Comparison of ENCODE assay signal across 16 mouse cellular contexts in the genomic region with DNA sequence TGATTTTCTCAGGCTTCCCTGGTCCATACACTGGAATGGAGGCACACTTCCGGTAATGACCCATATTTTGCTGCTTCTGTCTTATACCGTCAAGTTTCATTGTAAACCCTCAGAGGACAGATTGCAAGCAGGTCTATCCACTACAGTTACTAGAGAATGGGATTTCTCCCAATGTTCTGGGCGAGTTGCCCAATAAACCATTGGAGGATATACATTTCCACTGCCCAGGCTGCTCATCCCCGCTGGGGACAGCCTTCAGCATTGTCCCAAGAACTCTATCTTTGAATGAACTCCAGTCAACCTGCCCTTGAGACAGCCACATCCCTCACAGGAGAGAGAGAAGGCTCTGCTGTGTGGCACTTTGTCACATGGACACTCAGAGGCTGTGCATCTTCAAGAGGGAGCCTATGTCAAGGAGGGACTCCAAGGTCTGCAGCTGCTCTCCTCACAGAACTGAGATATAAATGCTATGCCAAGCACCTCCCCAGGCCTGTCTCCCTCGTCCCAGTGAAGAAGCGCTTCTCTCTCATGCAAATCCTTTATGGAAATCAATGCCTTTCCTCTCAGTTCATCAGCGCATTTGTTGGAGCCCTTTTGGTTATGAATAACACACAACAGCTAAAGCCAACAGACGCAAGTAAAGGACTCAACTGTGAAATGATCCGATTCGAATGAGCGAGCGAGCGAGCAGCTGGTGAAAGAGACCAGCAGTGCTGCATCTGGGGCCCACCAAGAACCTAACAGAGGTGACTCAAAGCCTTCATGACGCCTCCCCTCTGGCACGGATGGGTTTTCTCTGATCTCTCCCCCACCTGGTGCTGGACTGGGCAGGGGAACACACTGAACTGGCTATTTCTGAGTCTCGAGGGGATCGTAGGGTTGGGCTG. TPM values are rescaled to one million over a fixed set of nuclear protein-coding genes. Genes with fewer than 3 reads are reported as not detected.
DNase-seq lines count a peak whose midpoint lies in the region; ATAC-seq and TF ChIP-seq lines count a peak whose summit lies in the region.
"Had no signal": no experiment of that assay in that cellular context is flagged by ENCODE, and none has a peak within 500 bp of the region (broad histone marks: within the 10 kb centered on the region; RNA-seq: fewer than 3 reads in every experiment).

No protein-coding gene starts in this region.

- H3K9ac ChIP-seq in midbrain, embryonic 15.5 days, result no peak overlapping the region
- no peak overlapping the region for H3K9ac ChIP-seq in midbrain, embryonic 14.5 days (replicated peaks; ENCODE audit: low read length)
- H3K9ac ChIP-seq in liver, postnatal 0 days (replicated peaks), result no peak overlapping the region
- H3K9ac ChIP-seq: limb, embryonic 12.5 days had no signal

- no peak for TF ChIP-seq POLR2A in thymus, adult 2 months (IDR thresholded peaks at IDR 0.05; ENCODE audit: control insufficient read depth, extremely low read depth, insufficient read depth, low read length, poor library complexity)

- no peak overlapping the region for H3K4me2 ChIP-seq in midbrain, embryonic 15.5 days
- no peak overlapping the region for H3K4me2 ChIP-seq in midbrain, embryonic 14.5 days (ENCODE audit: low read length)
- no peak overlapping the region for H3K4me2 ChIP-seq in liver, postnatal 0 days (ENCODE audit: low read depth, low read length)
- H3K4me2 ChIP-seq: limb, embryonic 12.5 days had no signal

- no peak for DNase-seq in midbrain, embryonic 10.5 days (ENCODE audit: low spot score)
- peak; percentile 29 to 42 for DNase-seq in cerebellum, adult 18-20 months
- DNase-seq in embryonic facial prominence, embryonic 10.5 days (ENCODE audit: low spot score), result peak; percentile 7
- DNase-seq in midbrain, embryonic 14.5 days, result no peak
- DNase-seq in thymus, adult 2 months, result no peak
- no peak for DNase-seq in gastrocnemius, postnatal 25 days
- no peak for DNase-seq in liver, postnatal 0 days
- DNase-seq: kidney, postnatal 10 days; lung, postnatal 36 days; thymus, postnatal 25 days had no signal

- H3K27ac ChIP-seq in midbrain, embryonic 10.5 days (replicated peaks), result peak overlapping the region; percentile 19
- H3K27ac ChIP-seq in midbrain, embryonic 15.5 days, result no peak overlapping the region
- H3K27ac ChIP-seq in embryonic facial prominence, embryonic 10.5 days (replicated peaks), result no peak overlapping the region
- H3K27ac ChIP-seq in midbrain, embryonic 14.5 days (replicated peaks; ENCODE audit: low read depth, low read length), result peak overlapping the region; percentile 1; the same call in 1 of the 2 replicates
- H3K27ac ChIP-seq in thymus, adult 2 months (ENCODE audit: control insufficient read depth, insufficient read depth, low read length), result no peak overlapping the region
- H3K27ac ChIP-seq in liver, postnatal 0 days (ENCODE audit: low read depth), result no peak overlapping the region
- H3K27ac ChIP-seq: limb, embryonic 12.5 days had no signal

- H3K4me3 ChIP-seq in midbrain, embryonic 10.5 days, result no peak overlapping the region
- H3K4me3 ChIP-seq in midbrain, embryonic 15.5 days, result no peak overlapping the region
- H3K4me3 ChIP-seq in embryonic facial prominence, embryonic 10.5 days, result no peak overlapping the region
- no peak overlapping the region for H3K4me3 ChIP-seq in midbrain, embryonic 14.5 days (replicated peaks; ENCODE audit: low read depth, low read length)
- no peak overlapping the region for H3K4me3 ChIP-seq in thymus, adult 2 months (ENCODE audit: control insufficient read depth, insufficient read depth, low read length)
- no peak overlapping the region for H3K4me3 ChIP-seq in liver, postnatal 0 days (ENCODE audit: low read depth, low read length)
- H3K4me3 ChIP-seq: limb, embryonic 12.5 days had no signal

- TF ChIP-seq CTCF in thymus, adult 2 months (IDR thresholded peaks at IDR 0.05; ENCODE audit: borderline replicate concordance, control insufficient read depth, extremely low read depth, insufficient read depth, low read length, poor library complexity), result no peak
- no peak for TF ChIP-seq CTCF in liver, postnatal 0 days (IDR thresholded peaks at IDR 0.05; ENCODE audit: low read depth)

- ATAC-seq in midbrain, embryonic 15.5 days (replicated peaks), result no peak
- ATAC-seq in midbrain, embryonic 14.5 days (ENCODE audit: low FRiP score, low TSS enrichment), result no peak
- no peak for ATAC-seq in liver, postnatal 0 days

- no peaks in the 10 kb centered on the region for H3K36me3 ChIP-seq in midbrain, embryonic 10.5 days
- no peaks in the 10 kb centered on the region for H3K36me3 ChIP-seq in midbrain, embryonic 15.5 days (replicated peaks)
- H3K36me3 ChIP-seq in embryonic facial prominence, embryonic 10.5 days (replicated peaks), result no peaks in the 10 kb centered on the region
- no peaks in the 10 kb centered on the region for H3K36me3 ChIP-seq in midbrain, embryonic 14.5 days (ENCODE audit: control insufficient read depth, insufficient read depth, low read length)
- no peaks in the 10 kb centered on the region for H3K36me3 ChIP-seq in thymus, adult 2 months (ENCODE audit: control insufficient read depth, insufficient read depth, low read length)
- no peaks in the 10 kb centered on the region for H3K36me3 ChIP-seq in liver, postnatal 0 days (replicated peaks; ENCODE audit: insufficient read depth, low read length)
- H3K36me3 ChIP-seq: G1E; limb, embryonic 12.5 days had no signal

- H3K4me1 ChIP-seq in midbrain, embryonic 10.5 days, result peaks cover 9% of the 10 kb centered on the region
- no peaks in the 10 kb centered on the region for H3K4me1 ChIP-seq in midbrain, embryonic 15.5 days
- H3K4me1 ChIP-seq in embryonic facial prominence, embryonic 10.5 days, result no peaks in the 10 kb centered on the region
- H3K4me1 ChIP-seq in midbrain, embryonic 14.5 days (ENCODE audit: control insufficient read depth, insufficient read depth, low read length), result 0 out of 2 replicates have a peak, but pooled peaks cover 6% of the 10 kb centered on the region
- no peaks in the 10 kb centered on the region for H3K4me1 ChIP-seq in thymus, adult 2 months (replicated peaks; ENCODE audit: control insufficient read depth, insufficient read depth, low read length)
- H3K4me1 ChIP-seq in liver, postnatal 0 days (ENCODE audit: insufficient read depth), result no peaks in the 10 kb centered on the region
- H3K4me1 ChIP-seq: limb, embryonic 12.5 days had no signal

- no peak for TF ChIP-seq EP300 in liver, postnatal 0 days (IDR thresholded peaks at IDR 0.05; ENCODE audit: low read depth)

- peaks cover 5% of the 10 kb centered on the region; the same call in 1 of the 2 replicates for H3K9me3 ChIP-seq in midbrain, embryonic 10.5 days (replicated peaks)
- no peaks in the 10 kb centered on the region for H3K9me3 ChIP-seq in midbrain, embryonic 15.5 days
- H3K9me3 ChIP-seq in embryonic facial prominence, embryonic 10.5 days, result 0 out of 2 replicates have a peak, but pooled peaks cover 2% of the 10 kb centered on the region
- no peaks in the 10 kb centered on the region for H3K9me3 ChIP-seq in midbrain, embryonic 14.5 days (ENCODE audit: control insufficient read depth, low read length)
- H3K9me3 ChIP-seq in liver, postnatal 0 days (ENCODE audit: low read length), result no peaks in the 10 kb centered on the region
- H3K9me3 ChIP-seq: G1E; limb, embryonic 12.5 days had no signal

- H3K27me3 ChIP-seq in midbrain, embryonic 10.5 days (ENCODE audit: low read depth, poor library complexity, severe bottlenecking), result no peaks in the 10 kb centered on the region
- no peaks in the 10 kb centered on the region for H3K27me3 ChIP-seq in midbrain, embryonic 15.5 days (replicated peaks)
- no peaks in the 10 kb centered on the region for H3K27me3 ChIP-seq in embryonic facial prominence, embryonic 10.5 days (replicated peaks; ENCODE audit: low read depth, poor library complexity, severe bottlenecking)
- H3K27me3 ChIP-seq in midbrain, embryonic 14.5 days (ENCODE audit: control insufficient read depth, insufficient read depth, low read length), result no peaks in the 10 kb centered on the region
- H3K27me3 ChIP-seq in thymus, adult 2 months (ENCODE audit: control insufficient read depth, insufficient read depth, low read length), result no peaks in the 10 kb centered on the region
- no peaks in the 10 kb centered on the region for H3K27me3 ChIP-seq in liver, postnatal 0 days (ENCODE audit: insufficient read depth, low read length)
- H3K27me3 ChIP-seq: limb, embryonic 12.5 days had no signal

- WGBS in midbrain, embryonic 10.5 days, result 75% methylated on average over 17 of the region's 17 CpGs
- 55% methylated on average over 17 of the region's 17 CpGs for WGBS in midbrain, embryonic 15.5 days
- 79% methylated on average over 17 of the region's 17 CpGs for WGBS in embryonic facial prominence, embryonic 10.5 days
- 52% methylated on average over 17 of the region's 17 CpGs for WGBS in midbrain, embryonic 14.5 days
- 88% methylated on average over 17 of the region's 17 CpGs for WGBS in thymus, adult 2 months
- WGBS in liver, postnatal 0 days (ENCODE audit: insufficient replicate concordance), result 71% methylated on average over 17 of the region's 17 CpGs

RNA-seq across cellular contexts. Expression of gene Gm4792, which starts 32.6 kb away (rescaled TPM):
- polyA plus RNA-seq in midbrain, embryonic 10.5 days (2016; fragmentation: Nextera tagmentation; extraction: Ambion mirVana), result 0.17 TPM in 1 of 2 replicates, not detected in the other
- polyA plus RNA-seq in midbrain, embryonic 15.5 days (2015; fragmentation: Nextera tagmentation; extraction: Ambion mirVana), result 0.38 TPM in 1 of 2 replicates, not detected in the other
- polyA plus RNA-seq in embryonic facial prominence, embryonic 10.5 days (2016; fragmentation: Nextera tagmentation; extraction: Ambion mirVana), result not detected in 2 replicates
- polyA plus RNA-seq in midbrain, embryonic 14.5 days (2014; fragmentation: Nextera tagmentation; extraction: Ambion mirVana), result 0.78 and 0.89 TPM in 2 replicates
- polyA plus RNA-seq in thymus, adult 2 months (2012; rRNA removed), result not detected in 2 replicates
- not detected for total RNA-seq in gastrocnemius, postnatal 25 days (2021)
- polyA plus RNA-seq in liver, postnatal 0 days (2015; fragmentation: Nextera tagmentation; extraction: Ambion mirVana), result not detected in 2 replicates
- total RNA-seq: G1E; granulocyte monocyte progenitor cell, adult 5-6 weeks; hematopoietic stem cell, adult 5-6 weeks had no signal
- polyA plus RNA-seq: G1E; limb, embryonic 12.5 days; spleen, adult 2 months had no signal

RNA-seq across cellular contexts. Expression of gene Tmcc3, which starts 45.9 kb away (rescaled TPM):
- 2.9 and 3.0 TPM in 2 replicates for polyA plus RNA-seq in midbrain, embryonic 10.5 days (2016; fragmentation: Nextera tagmentation; extraction: Ambion mirVana)
- polyA plus RNA-seq in midbrain, embryonic 15.5 days (2015; fragmentation: Nextera tagmentation; extraction: Ambion mirVana), result 12.0 and 13.7 TPM in 2 replicates
- polyA plus RNA-seq in embryonic facial prominence, embryonic 10.5 days (2016; fragmentation: Nextera tagmentation; extraction: Ambion mirVana), result 2.1 and 3.2 TPM in 2 replicates
- polyA plus RNA-seq in midbrain, embryonic 14.5 days (2014; fragmentation: Nextera tagmentation; extraction: Ambion mirVana), result 9.7 and 11.3 TPM in 2 replicates
- polyA plus RNA-seq in thymus, adult 2 months (2012; rRNA removed), result 17.5 and 20.7 TPM in 2 replicates
- 10 to 100 TPM; 18.3 to 18.8 TPM for total RNA-seq in gastrocnemius, postnatal 25 days (2021)
- polyA plus RNA-seq in liver, postnatal 0 days (2015; fragmentation: Nextera tagmentation; extraction: Ambion mirVana), result 6.3 and 6.6 TPM in 2 replicates

Comparison
In these comparisons a context has a peak if more than half of its experiments do, and no peak if none do; other contexts are left out.
1. H3K27ac ChIP-seq: peak in midbrain, embryonic 10.5 days (single experiment) and midbrain, embryonic 14.5 days (single experiment); none in midbrain, embryonic 15.5 days (single experiment), embryonic facial prominence, embryonic 10.5 days (single experiment), thymus, adult 2 months (single experiment) and liver, postnatal 0 days (single experiment).
2. DNase-seq: peak in cerebellum, adult 18-20 months (2 of 2) and embryonic facial prominence, embryonic 10.5 days (single experiment); none in midbrain, embryonic 10.5 days (single experiment), midbrain, embryonic 14.5 days (single experiment), thymus, adult 2 months (single experiment), gastrocnemius, postnatal 25 days (single experiment) and liver, postnatal 0 days (single experiment).